Mouse (Mus musculus) kidney, postnatal 36 days (tissue): ENCODE measurements around the gene Syde1.
A peak's percentile ranks its signal among the peaks of the same experiment; 100 is the strongest.
"Not testable (repeated sequence)": the region's sequence is repeated elsewhere in the genome, so short reads cannot be mapped to it uniquely, and the experiment has no call there.

Source experiments
- DNase-seq, 2 experiments: peaks; one replicate each; pipeline ENCODE4 v3.0.0; 2021 to 2022; ENCODE audit warnings: mixed read lengths in 2 of 2

Gene Syde1

GRCm38 (mm10) chr10:78591406-78592328, at the start of gene Syde1:
Gene Syde1 (minus strand): TSS chr10:78591964.
- peak; percentile 68 to 76 for DNase-seq

GRCm38 (mm10) chr10:78632311-78632710, 40.5 kb upstream of the Syde1 start:
- peak; percentile 19 to 61 for DNase-seq

- DNase-seq = no peak
Measured at GRCm38 (mm10) chr10:78630194-78630593, 38.4 kb upstream of the Syde1 start.

GRCm38 (mm10) chr10:78623143-78623542, 31.4 kb upstream of the Syde1 start:
- not testable (repeated sequence) for DNase-seq

GRCm38 (mm10) chr10:78617974-78618373, 26.2 kb upstream of the Syde1 start, which contains the start of gene Olfr1357:
Gene Olfr1357 (minus strand): TSS chr10:78618074.
- no peak for DNase-seq

- DNase-seq = no peak
Measured at GRCm38 (mm10) chr10:78607602-78608001, 15.8 kb upstream of the Syde1 start.

- peak; percentile 56 to 76 for DNase-seq
Measured at GRCm38 (mm10) chr10:78605080-78605479, 13.3 kb upstream of the Syde1 start.

GRCm38 (mm10) chr10:78599865-78600264, 8.1 kb upstream of the Syde1 start:
- DNase-seq = no peak

- DNase-seq = no peak
Measured at GRCm38 (mm10) chr10:78594566-78594965, 2.8 kb upstream of the Syde1 start.

- DNase-seq = peak; percentile 33 to 48
Measured at GRCm38 (mm10) chr10:78594157-78594556, 2.4 kb upstream of the Syde1 start.

GRCm38 (mm10) chr10:78593736-78594135, 2.0 kb upstream of the Syde1 start:
- peak; percentile 72 to 80 for DNase-seq

GRCm38 (mm10) chr10:78592856-78593379, 1.2 kb upstream of the Syde1 start:
- no peak for DNase-seq

GRCm38 (mm10) chr10:78590744-78591143, 1.0 kb downstream of the Syde1 start:
- DNase-seq = peak; percentile 25 to 52

- no peak for DNase-seq
Measured at GRCm38 (mm10) chr10:78589901-78590300, 1.9 kb downstream of the Syde1 start.

- no peak for DNase-seq
Measured at GRCm38 (mm10) chr10:78589291-78589690, 2.5 kb downstream of the Syde1 start.

- DNase-seq = no peak
Measured at GRCm38 (mm10) chr10:78586026-78586425, 5.7 kb downstream of the Syde1 start.

- no peak for DNase-seq
Measured at GRCm38 (mm10) chr10:78585606-78586005, 6.2 kb downstream of the Syde1 start.

- DNase-seq = no peak
Measured at GRCm38 (mm10) chr10:78584996-78585395, 6.8 kb downstream of the Syde1 start.

GRCm38 (mm10) chr10:78583939-78584338, 7.8 kb downstream of the Syde1 start:
- DNase-seq = no peak

- no peak for DNase-seq
Measured at GRCm38 (mm10) chr10:78583347-78583746, 8.4 kb downstream of the Syde1 start.

- no peak for DNase-seq
Measured at GRCm38 (mm10) chr10:78581121-78581520, 10.6 kb downstream of the Syde1 start.

GRCm38 (mm10) chr10:78578204-78578603, 13.6 kb downstream of the Syde1 start:
- no peak for DNase-seq

- DNase-seq = no peak
Measured at GRCm38 (mm10) chr10:78576435-78577184, 15.2 kb downstream of the Syde1 start.
